Mouse (Mus musculus) heart, embryonic 13.5 days (tissue): ENCODE measurements around the gene Mlph. TPM values are rescaled to one million over a fixed set of nuclear protein-coding genes. Genes with fewer than 3 reads are reported as not detected.

Experiments
- ATAC-seq: fragments of 200-750 bp; cut with Nextera tagmentation; 2 replicates; pipeline ENCODE4 v1.8.0; 2017; ENCODE audit warnings: moderate TSS enrichment; ENCODE audit not compliant: insufficient number of reproducible peaks, low FRiP score, low TSS enrichment; ENCODE audit errors: extremely low read depth
- H3K27ac ChIP-seq: fragments of 300-500 bp; sonication (generic); replicated peaks from 2 replicates; pipeline ENCODE4 v1.5.1; 2015; ENCODE audit warnings: moderate library complexity, mild to moderate bottlenecking, inconsistent platforms
- H3K27me3 ChIP-seq: fragments of 300-500 bp; sonication (generic); replicated peaks from 2 replicates; pipeline ENCODE4 v1.6.1; 2015; ENCODE audit warnings: mild to moderate bottlenecking, inconsistent platforms
- H3K36me3 ChIP-seq: fragments of 300-500 bp; sonication (generic); 2 replicates; pipeline ENCODE4 v1.6.1; 2015; ENCODE audit warnings: mild to moderate bottlenecking, inconsistent platforms
- H3K4me1 ChIP-seq: fragments of 300-500 bp; sonication (generic); 2 replicates; pipeline ENCODE4 v1.6.1; 2015; ENCODE audit warnings: inconsistent platforms
- H3K4me2 ChIP-seq: fragments of 300-500 bp; sonication (generic); 2 replicates; pipeline ENCODE4 v1.6.1; 2015; ENCODE audit warnings: inconsistent platforms, mild to moderate bottlenecking, moderate library complexity
- H3K4me3 ChIP-seq: fragments of 300-500 bp; sonication (generic); 2 replicates; pipeline ENCODE4 v1.5.1; 2015; ENCODE audit warnings: moderate library complexity, mild to moderate bottlenecking, inconsistent platforms
- H3K9ac ChIP-seq: fragments of 300-500 bp; sonication (generic); 2 replicates; pipeline ENCODE4 v1.6.1; 2015; ENCODE audit warnings: inconsistent platforms, mild to moderate bottlenecking, moderate library complexity
- H3K9me3 ChIP-seq: fragments of 300-500 bp; sonication (generic); 2 replicates; pipeline ENCODE4 v1.6.1; 2016; ENCODE audit warnings: inconsistent platforms
- WGBS: fragments of 180-500 bp; shearing (Covaris S2); methylation state at CpG from one replicate; pipeline ENCODE4 v1.1.7; 2015; ENCODE audit warnings: mixed read lengths; 5-methylcytosine and 5-hydroxymethylcytosine counted together
- polyA plus RNA-seq: library from polyadenylated mRNA; unstranded; fragments of >200 nt; fragmentation: Nextera tagmentation; extraction: Ambion mirVana; gene quantifications from 2 replicates; pipeline ENCODE4 v1.2.1, GENCODE M21; 2015

The Mlph gene
- polyA plus RNA-seq, 1 experiment from 2014 or later, result 0.40 TPM

- Histone ChIP-seq H3K27me3 (peaks cover 49% of the 10 kb centered on the region), H3K4me2 (peak overlapping the region; percentile 54), H3K27ac (0 out of 2 replicates have a peak overlapping the region, but pooled peaks have one; percentile 45), H3K4me3 (no peak overlapping the region), H3K9me3 (no peaks in the 10 kb centered on the region), H3K36me3 (no peaks in the 10 kb centered on the region), H3K4me1 (peaks cover 23% of the 10 kb centered on the region), H3K9ac (no peak overlapping the region)
- ATAC-seq, result no peak
Measured at GRCm38 (mm10) chr1:90909161-90909560, 5.7 kb upstream of the Mlph start.

- H3K27me3 ChIP-seq, result peaks cover 49% of the 10 kb centered on the region
- H3K4me2 ChIP-seq, result peak overlapping the region; percentile 54
- no peak for ATAC-seq
- peak overlapping the region; percentile 45; the same call in 1 of the 2 replicates for H3K27ac ChIP-seq
- H3K9ac ChIP-seq, result no peak overlapping the region
- 35% methylated on average over 17 of the region's 17 CpGs for WGBS
- no peaks in the 10 kb centered on the region for H3K36me3 ChIP-seq
- H3K4me1 ChIP-seq, result peaks cover 23% of the 10 kb centered on the region
- H3K4me3 ChIP-seq, result peak overlapping the region; percentile 11; the same call in 1 of the 2 replicates
- H3K9me3 ChIP-seq, result no peaks in the 10 kb centered on the region
Measured at GRCm38 (mm10) chr1:90909631-90910152, 5.2 kb upstream of the Mlph start.

GRCm38 (mm10) chr1:90913231-90913630 is 1.7 kb upstream of the Mlph start:
- H3K27me3 ChIP-seq, result peaks cover 49% of the 10 kb centered on the region
- no peak overlapping the region for H3K9ac ChIP-seq
- H3K36me3 ChIP-seq, result no peaks in the 10 kb centered on the region
- no peak overlapping the region for H3K4me3 ChIP-seq
- no peak for ATAC-seq
- 70% methylated on average over 6 of the region's 6 CpGs for WGBS
- no peaks in the 10 kb centered on the region for H3K9me3 ChIP-seq
- peaks cover 49% of the 10 kb centered on the region for H3K4me1 ChIP-seq
- H3K4me2 ChIP-seq, result no peak overlapping the region
- H3K27ac ChIP-seq, result no peak overlapping the region

GRCm38 (mm10) chr1:90917509-90917908 is 2.6 kb downstream of the Mlph start:
- Histone ChIP-seq H3K27me3 (peaks cover 21% of the 10 kb centered on the region), H3K4me1 (peaks cover 30% of the 10 kb centered on the region), H3K4me2 (no peak overlapping the region), H3K27ac (no peak overlapping the region), H3K4me3 (no peak overlapping the region), H3K9ac (no peak overlapping the region), H3K9me3 (peaks cover 15% of the 10 kb centered on the region; the same call in 1 of the 2 replicates), H3K36me3 (no peaks in the 10 kb centered on the region)
- WGBS, result 38% methylated on average over 6 of the region's 6 CpGs
- no peak for ATAC-seq

GRCm38 (mm10) chr1:90921687-90922086 is 6.8 kb downstream of the Mlph start:
- H3K4me1 ChIP-seq, result peaks cover 21% of the 10 kb centered on the region
- no peaks in the 10 kb centered on the region for H3K36me3 ChIP-seq
- WGBS, result 79% methylated on average over 9 of the region's 9 CpGs
- no peak overlapping the region for H3K27ac ChIP-seq
- peaks cover 9% of the 10 kb centered on the region; the same call in 1 of the 2 replicates for H3K27me3 ChIP-seq
- no peak overlapping the region for H3K9ac ChIP-seq
- no peak overlapping the region for H3K4me2 ChIP-seq
- H3K4me3 ChIP-seq, result no peak overlapping the region
- ATAC-seq, result no peak
- peaks cover 15% of the 10 kb centered on the region; the same call in 1 of the 2 replicates for H3K9me3 ChIP-seq

GRCm38 (mm10) chr1:90926030-90926429 is 11.1 kb downstream of the Mlph start:
- H3K4me2 ChIP-seq, result no peak overlapping the region
- no peak overlapping the region for H3K9ac ChIP-seq
- no peak overlapping the region for H3K27ac ChIP-seq
- no peak for ATAC-seq
- H3K9me3 ChIP-seq, result no peaks in the 10 kb centered on the region
- 56% methylated on average over 4 of the region's 4 CpGs for WGBS
- H3K4me1 ChIP-seq, result peaks cover 22% of the 10 kb centered on the region
- H3K4me3 ChIP-seq, result no peak overlapping the region
- H3K27me3 ChIP-seq, result 0 out of 2 replicates have a peak, but pooled peaks cover 5% of the 10 kb centered on the region
- H3K36me3 ChIP-seq, result no peaks in the 10 kb centered on the region

- ATAC-seq, result no peak
- Histone ChIP-seq H3K4me1 (peaks cover 22% of the 10 kb centered on the region), H3K36me3 (no peaks in the 10 kb centered on the region), H3K4me2 (peak overlapping the region; percentile 81), H3K9ac (no peak overlapping the region), H3K9me3 (no peaks in the 10 kb centered on the region), H3K27ac (0 out of 2 replicates have a peak overlapping the region, but pooled peaks have one; percentile 8), H3K27me3 (0 out of 2 replicates have a peak, but pooled peaks cover 7% of the 10 kb centered on the region), H3K4me3 (peak overlapping the region; percentile 48)
- 38% methylated on average over 15 of the region's 15 CpGs for WGBS
Measured at GRCm38 (mm10) chr1:90927308-90927707, 12.4 kb downstream of the Mlph start.

- peak overlapping the region; percentile 70 for H3K9ac ChIP-seq
- H3K4me2 ChIP-seq, result peak overlapping the region; percentile 81
- no peaks in the 10 kb centered on the region for H3K9me3 ChIP-seq
- ATAC-seq, result peak; percentile 22; the same call in 1 of the 2 replicates
- H3K27ac ChIP-seq, result no peak overlapping the region
- H3K4me3 ChIP-seq, result peak overlapping the region; percentile 48
- 0 out of 2 replicates have a peak, but pooled peaks cover 7% of the 10 kb centered on the region for H3K27me3 ChIP-seq
- H3K36me3 ChIP-seq, result no peaks in the 10 kb centered on the region
- WGBS, result 2% methylated on average over 23 of the region's 23 CpGs
- peaks cover 27% of the 10 kb centered on the region for H3K4me1 ChIP-seq
Measured at GRCm38 (mm10) chr1:90927929-90928574, 13.2 kb downstream of the Mlph start.

GRCm38 (mm10) chr1:90928575-90928934 is 13.7 kb downstream of the Mlph start:
- H3K4me2 ChIP-seq, result peak overlapping the region; percentile 81
- no peak for ATAC-seq
- H3K27me3 ChIP-seq, result 0 out of 2 replicates have a peak, but pooled peaks cover 12% of the 10 kb centered on the region
- H3K9me3 ChIP-seq, result no peaks in the 10 kb centered on the region
- WGBS, result 7% methylated on average over 6 of the region's 6 CpGs
- peak overlapping the region; percentile 70 for H3K9ac ChIP-seq
- H3K36me3 ChIP-seq, result no peaks in the 10 kb centered on the region
- H3K27ac ChIP-seq, result no peak overlapping the region
- H3K4me1 ChIP-seq, result peaks cover 29% of the 10 kb centered on the region
- H3K4me3 ChIP-seq, result peak overlapping the region; percentile 48

- peaks cover 14% of the 10 kb centered on the region for H3K4me1 ChIP-seq
- no peak overlapping the region for H3K4me3 ChIP-seq
- H3K4me2 ChIP-seq, result no peak overlapping the region
- 36% methylated on average over 5 of the region's 5 CpGs for WGBS
- no peak for ATAC-seq
- H3K36me3 ChIP-seq, result no peaks in the 10 kb centered on the region
- no peak overlapping the region for H3K27ac ChIP-seq
- H3K9ac ChIP-seq, result no peak overlapping the region
- H3K9me3 ChIP-seq, result no peaks in the 10 kb centered on the region
- H3K27me3 ChIP-seq, result peaks cover 12% of the 10 kb centered on the region
Measured at GRCm38 (mm10) chr1:90933001-90933400, 18.1 kb downstream of the Mlph start.

GRCm38 (mm10) chr1:90936990-90937389 is 22.1 kb downstream of the Mlph start:
- Histone ChIP-seq H3K9me3 (no peaks in the 10 kb centered on the region), H3K4me2 (no peak overlapping the region), H3K27ac (no peak overlapping the region), H3K4me3 (no peak overlapping the region), H3K9ac (no peak overlapping the region), H3K4me1 (peaks cover 7% of the 10 kb centered on the region), H3K27me3 (peaks cover 10% of the 10 kb centered on the region), H3K36me3 (no peaks in the 10 kb centered on the region)
- 59% methylated on average over 9 of the region's 9 CpGs for WGBS
- ATAC-seq, result no peak

GRCm38 (mm10) chr1:90939980-90940379 is 25.1 kb downstream of the Mlph start:
- Histone ChIP-seq H3K9me3 (no peaks in the 10 kb centered on the region), H3K4me1 (no peaks in the 10 kb centered on the region), H3K36me3 (no peaks in the 10 kb centered on the region), H3K27me3 (peaks cover 20% of the 10 kb centered on the region), H3K27ac (no peak overlapping the region), H3K4me2 (no peak overlapping the region), H3K9ac (no peak overlapping the region), H3K4me3 (no peak overlapping the region)
- 58% methylated on average over 4 of the region's 4 CpGs for WGBS
- ATAC-seq, result no peak
